Mouse (Mus musculus): ENCODE results near the gene Wt1. TPM values are rescaled to one million over a fixed set of nuclear protein-coding genes. Genes with fewer than 3 reads are reported as not detected.

Gene Wt1
- polyA plus RNA-seq, 1 experiment, result 18.5 TPM

DNA sequence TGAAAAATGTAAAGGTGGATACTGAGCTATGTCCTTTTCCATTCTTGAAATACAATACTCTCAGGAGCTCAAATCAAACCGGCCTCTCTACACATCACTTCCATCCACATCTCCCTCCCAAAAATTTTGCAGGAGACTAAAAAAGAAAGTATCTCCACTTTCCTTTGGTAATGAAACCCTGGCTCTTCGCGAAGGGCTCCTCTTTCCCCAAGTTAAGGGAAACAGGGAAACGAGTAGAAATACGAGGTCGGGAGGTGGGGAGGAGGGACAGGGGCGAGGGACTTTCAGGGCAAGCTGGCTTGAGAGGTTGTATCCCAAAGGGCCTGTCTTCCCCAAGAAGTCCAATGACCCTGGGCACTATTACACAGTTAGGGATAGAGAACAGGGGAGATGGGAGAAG is 1.9 kb upstream of the Wt1 start:
- no peak overlapping the region for H3K4me3 ChIP-seq (ENCODE audit: extremely low read depth, insufficient read depth, insufficient read length)
- whole genome bisulfite sequencing, result 7% methylated on average over 7 of the region's 7 CpGs
- no peaks in the 10 kb centered on the region for H3K36me3 ChIP-seq (ENCODE audit: control insufficient read depth, insufficient read depth, low read length)
- no peak for DNase-seq (ENCODE audit: low read depth in 1 of 2, low spot score in 2 of 2)
- H3K27me3 ChIP-seq (ENCODE audit: control insufficient read depth, insufficient read depth, low read length), result peaks cover 30% of the 10 kb centered on the region
- H3K27ac ChIP-seq (ENCODE audit: insufficient read depth, low read length), result no peak overlapping the region
- no peaks in the 10 kb centered on the region for H3K4me1 ChIP-seq (ENCODE audit: control insufficient read depth, insufficient read depth, insufficient read length)
- TF ChIP-seq POLR2A (IDR thresholded peaks at IDR 0.05; ENCODE audit: low read depth, low read length) (no peak), CTCF (IDR thresholded peaks at IDR 0.05; ENCODE audit: extremely low read depth, insufficient read depth, insufficient read length, insufficient replicate concordance) (no peak)

DNA sequence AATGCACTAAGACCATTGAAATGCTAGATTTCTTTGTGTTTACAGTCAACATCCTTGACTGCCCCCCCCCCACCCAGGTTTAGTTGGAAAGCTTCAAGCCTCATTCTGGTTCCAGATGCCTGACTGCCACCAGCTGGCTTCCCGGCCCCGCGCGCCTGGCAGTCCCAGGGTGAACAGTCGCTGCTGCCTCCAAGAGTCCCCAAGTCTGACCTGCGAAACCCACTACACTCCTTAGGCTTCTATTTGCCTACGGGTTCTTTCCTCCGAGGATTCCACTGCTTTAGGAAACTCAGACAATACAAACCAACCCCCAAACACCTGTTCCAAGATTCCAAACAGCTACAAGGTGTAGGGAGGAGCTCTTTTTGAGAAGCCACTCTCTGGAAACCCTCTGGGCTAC is 1.1 kb upstream of the Wt1 start:
- no peak overlapping the region for H3K4me3 ChIP-seq (ENCODE audit: extremely low read depth, insufficient read depth, insufficient read length)
- H3K27me3 ChIP-seq (ENCODE audit: control insufficient read depth, insufficient read depth, low read length), result peaks cover 32% of the 10 kb centered on the region
- DNase-seq (ENCODE audit: low read depth in 1 of 2, low spot score in 2 of 2), result no peak
- TF ChIP-seq CTCF (IDR thresholded peaks at IDR 0.05; ENCODE audit: extremely low read depth, insufficient read depth, insufficient read length, insufficient replicate concordance), result no peak
- TF ChIP-seq POLR2A (IDR thresholded peaks at IDR 0.05; ENCODE audit: low read depth, low read length), result no peak
- no peaks in the 10 kb centered on the region for H3K4me1 ChIP-seq (ENCODE audit: control insufficient read depth, insufficient read depth, insufficient read length)
- 11% methylated on average over 8 of the region's 8 CpGs for WGBS
- H3K36me3 ChIP-seq (ENCODE audit: control insufficient read depth, insufficient read depth, low read length), result no peaks in the 10 kb centered on the region
- no peak overlapping the region for H3K27ac ChIP-seq (ENCODE audit: insufficient read depth, low read length)

- 16% methylated on average over 15 of the region's 15 CpGs for WGBS
- no peak for DNase-seq (ENCODE audit: low read depth in 1 of 2, low spot score in 2 of 2)
- peaks cover 36% of the 10 kb centered on the region for H3K27me3 ChIP-seq (ENCODE audit: control insufficient read depth, insufficient read depth, low read length)
Observed at GRCm38 (mm10) chr2:105125641-105126040, 688 bp upstream of the Wt1 start.

DNA sequence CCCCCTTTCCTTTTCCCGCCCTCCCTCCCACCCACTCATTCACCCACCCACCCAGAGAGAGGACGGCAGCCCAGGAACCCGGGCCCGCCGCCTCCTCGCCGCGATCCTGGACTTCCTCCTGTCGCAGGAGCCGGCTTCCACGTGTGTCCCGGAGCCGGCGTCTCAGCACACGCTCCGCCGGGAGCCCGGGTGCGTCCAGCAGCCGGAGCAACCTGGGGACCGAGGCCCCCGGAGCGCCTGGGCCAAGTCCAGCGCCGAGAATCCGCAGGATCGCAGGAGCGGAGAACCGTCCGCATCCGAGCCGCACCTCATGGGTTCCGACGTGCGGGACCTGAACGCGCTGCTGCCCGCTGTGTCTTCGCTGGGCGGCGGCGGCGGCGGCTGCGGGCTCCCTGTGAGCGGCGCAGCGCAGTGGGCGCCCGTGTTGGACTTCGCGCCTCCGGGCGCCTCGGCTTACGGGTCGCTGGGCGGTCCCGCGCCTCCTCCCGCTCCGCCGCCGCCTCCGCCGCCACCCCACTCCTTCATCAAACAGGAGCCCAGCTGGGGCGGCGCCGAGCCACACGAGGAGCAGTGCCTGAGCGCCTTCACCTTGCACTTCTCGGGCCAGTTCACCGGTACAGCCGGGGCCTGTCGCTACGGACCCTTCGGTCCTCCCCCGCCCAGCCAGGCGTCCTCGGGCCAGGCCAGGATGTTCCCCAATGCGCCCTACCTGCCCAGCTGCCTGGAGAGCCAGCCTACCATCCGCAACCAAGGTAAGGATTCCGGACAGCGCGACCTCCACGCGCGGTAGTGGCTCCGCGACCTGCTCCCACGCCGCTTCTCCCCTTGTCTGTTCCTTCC is 582 bp downstream of the Wt1 start:
- no peaks in the 10 kb centered on the region for H3K36me3 ChIP-seq (ENCODE audit: control insufficient read depth, insufficient read depth, low read length)
- H3K4me1 ChIP-seq (ENCODE audit: control insufficient read depth, insufficient read depth, insufficient read length), result no peaks in the 10 kb centered on the region
- peaks cover 39% of the 10 kb centered on the region for H3K27me3 ChIP-seq (ENCODE audit: control insufficient read depth, insufficient read depth, low read length)
- TF ChIP-seq POLR2A (IDR thresholded peaks at IDR 0.05; ENCODE audit: low read depth, low read length) (no peak), CTCF (IDR thresholded peaks at IDR 0.05; ENCODE audit: extremely low read depth, insufficient read depth, insufficient read length, insufficient replicate concordance) (no peak)
- peak overlapping the region; percentile 50 for H3K27ac ChIP-seq (ENCODE audit: insufficient read depth, low read length)
- H3K4me3 ChIP-seq (ENCODE audit: extremely low read depth, insufficient read depth, insufficient read length), result peak overlapping the region; percentile 42
- DNase-seq (ENCODE audit: low read depth in 1 of 2, low spot score in 2 of 2), result no peak
- 5% methylated on average over 90 of the region's 92 CpGs for WGBS

More at GRCm38 (mm10) chr2:105125641-105126040, 688 bp upstream of the Wt1 start:
- Histone ChIP-seq H3K27ac (ENCODE audit: insufficient read depth, low read length) (0 out of 2 replicates have a peak overlapping the region, but pooled peaks have one; percentile 32), H3K36me3 (ENCODE audit: control insufficient read depth, insufficient read depth, low read length) (no peaks in the 10 kb centered on the region), H3K4me1 (ENCODE audit: control insufficient read depth, insufficient read depth, insufficient read length) (no peaks in the 10 kb centered on the region), H3K4me3 (ENCODE audit: extremely low read depth, insufficient read depth, insufficient read length) (no peak overlapping the region)
- TF ChIP-seq CTCF (IDR thresholded peaks at IDR 0.05; ENCODE audit: extremely low read depth, insufficient read depth, insufficient read length, insufficient replicate concordance), result no peak
- no peak for TF ChIP-seq POLR2A (IDR thresholded peaks at IDR 0.05; ENCODE audit: low read depth, low read length)

- peak overlapping the region; percentile 42 for H3K4me3 ChIP-seq (ENCODE audit: extremely low read depth, insufficient read depth, insufficient read length)
- no peak for TF ChIP-seq POLR2A (IDR thresholded peaks at IDR 0.05; ENCODE audit: low read depth, low read length)
- no peak for TF ChIP-seq CTCF (IDR thresholded peaks at IDR 0.05; ENCODE audit: extremely low read depth, insufficient read depth, insufficient read length, insufficient replicate concordance)
- 7% methylated on average over 52 of the region's 52 CpGs for WGBS
- no peak for DNase-seq (ENCODE audit: low read depth in 1 of 2, low spot score in 2 of 2)
- H3K27ac ChIP-seq (ENCODE audit: insufficient read depth, low read length), result peak overlapping the region; percentile 50; the same call in 1 of the 2 replicates
- H3K4me1 ChIP-seq (ENCODE audit: control insufficient read depth, insufficient read depth, insufficient read length), result no peaks in the 10 kb centered on the region
- H3K27me3 ChIP-seq (ENCODE audit: control insufficient read depth, insufficient read depth, low read length), result peaks cover 43% of the 10 kb centered on the region
- H3K36me3 ChIP-seq (ENCODE audit: control insufficient read depth, insufficient read depth, low read length), result no peaks in the 10 kb centered on the region
Observed at GRCm38 (mm10) chr2:105127531-105128480, 1.5 kb downstream of the Wt1 start.

DNA sequence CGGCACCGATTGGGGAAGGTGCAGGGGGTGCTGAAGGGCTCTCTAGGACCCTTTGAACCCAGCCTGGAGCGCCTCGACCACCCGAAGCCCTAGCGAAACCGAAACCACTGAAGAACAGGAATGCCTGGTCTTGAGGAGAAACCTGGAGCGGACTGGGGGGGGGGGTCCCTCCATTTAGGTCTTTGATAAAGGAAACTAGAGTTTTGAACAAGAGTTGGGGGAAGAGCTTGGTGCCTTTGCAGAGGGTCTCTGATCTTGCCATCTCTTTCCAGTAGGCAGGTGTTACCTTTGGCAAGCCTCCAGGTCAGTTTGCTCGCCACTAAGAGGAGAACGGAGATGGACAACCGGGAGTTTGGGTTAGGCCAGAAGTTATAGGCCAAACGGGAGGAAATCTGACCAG is 2.2 kb downstream of the Wt1 start:
- no peaks in the 10 kb centered on the region for H3K4me1 ChIP-seq (ENCODE audit: control insufficient read depth, insufficient read depth, insufficient read length)
- peaks cover 43% of the 10 kb centered on the region for H3K27me3 ChIP-seq (ENCODE audit: control insufficient read depth, insufficient read depth, low read length)
- no peak for TF ChIP-seq POLR2A (IDR thresholded peaks at IDR 0.05; ENCODE audit: low read depth, low read length)
- TF ChIP-seq CTCF (IDR thresholded peaks at IDR 0.05; ENCODE audit: extremely low read depth, insufficient read depth, insufficient read length, insufficient replicate concordance), result no peak
- no peak overlapping the region; the same call in 1 of the 2 replicates for H3K4me3 ChIP-seq (ENCODE audit: extremely low read depth, insufficient read depth, insufficient read length)
- DNase-seq (ENCODE audit: low read depth in 1 of 2, low spot score in 2 of 2), result no peak
- 12% methylated on average over 12 of the region's 12 CpGs for WGBS
- H3K36me3 ChIP-seq (ENCODE audit: control insufficient read depth, insufficient read depth, low read length), result no peaks in the 10 kb centered on the region
- no peak overlapping the region for H3K27ac ChIP-seq (ENCODE audit: insufficient read depth, low read length)
